Mouse (Mus musculus): ENCODE data around the gene Foxk1.

The Foxk1 gene

GRCm38 (mm10) chr5:142420920-142421319 lies 19.6 kb downstream of the Foxk1 start:
- DNase-seq, result peak; percentile 46

- no peak for DNase-seq
Measured at GRCm38 (mm10) chr5:142421886-142422285, 20.6 kb downstream of the Foxk1 start.

DNA sequence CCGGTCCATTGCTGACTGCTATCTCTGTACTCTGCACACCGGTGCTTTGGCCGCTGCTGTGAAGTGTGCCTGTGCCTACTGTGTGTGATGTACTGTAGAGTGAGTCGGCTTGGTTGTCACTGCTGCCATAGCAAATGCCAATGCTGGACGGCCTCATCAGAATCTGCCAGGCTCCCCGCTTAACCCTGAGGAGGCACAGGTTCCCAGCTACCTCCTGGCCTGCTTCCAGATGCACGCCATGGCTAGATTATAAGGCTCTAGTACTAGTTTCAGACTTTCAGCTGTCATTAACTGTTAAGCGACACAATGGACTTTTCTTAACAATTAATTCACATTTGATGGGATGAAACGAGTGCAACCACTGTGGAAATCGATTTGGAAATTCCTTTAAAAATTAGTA lies 21.8 kb downstream of the Foxk1 start:
- no peak for DNase-seq

DNA sequence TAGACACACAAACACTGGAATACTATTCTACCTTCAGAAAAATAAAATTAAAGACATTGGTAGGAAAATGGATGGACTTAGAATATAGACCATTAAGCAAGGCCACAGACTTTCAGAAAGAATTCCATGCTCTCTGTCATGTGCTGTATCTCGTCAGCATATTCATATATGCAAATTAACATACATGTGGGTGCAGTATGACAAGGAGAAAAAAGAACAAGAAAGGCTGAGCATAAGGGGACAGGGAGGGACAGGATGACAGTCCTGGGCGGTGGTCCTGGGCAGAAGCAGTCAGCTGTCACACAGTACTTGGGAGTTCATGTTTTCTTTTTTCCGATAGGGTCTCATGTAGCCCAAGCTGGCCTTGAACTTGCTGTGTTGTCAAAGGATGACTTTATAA lies 22.4 kb downstream of the Foxk1 start:
- DNase-seq, result no peak

GRCm38 (mm10) chr5:142424627-142425349 lies 23.5 kb downstream of the Foxk1 start:
- DNase-seq, result peak; percentile 72

DNA sequence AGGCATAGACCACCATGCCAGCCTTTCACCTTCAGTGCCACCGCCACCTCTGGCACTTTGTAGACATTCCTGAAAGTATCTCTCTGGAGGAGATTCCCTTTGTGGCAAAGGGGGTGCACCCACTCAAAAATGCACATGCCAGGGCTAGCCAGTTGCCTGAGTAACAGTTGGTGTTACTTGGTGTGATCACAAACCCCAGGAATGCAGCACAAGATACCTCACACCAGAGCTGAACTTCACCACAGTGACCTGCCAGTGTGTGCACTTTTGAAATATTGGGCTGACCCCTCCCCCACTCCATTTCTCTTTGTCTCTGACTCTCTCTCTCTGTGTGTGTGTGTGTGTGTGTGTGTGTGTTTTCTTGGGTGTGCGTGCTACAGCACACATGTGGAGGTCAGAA lies 25.2 kb downstream of the Foxk1 start:
- no peak for DNase-seq

- no peak for DNase-seq
Measured at GRCm38 (mm10) chr5:142427876-142428275, 26.6 kb downstream of the Foxk1 start.

DNA sequence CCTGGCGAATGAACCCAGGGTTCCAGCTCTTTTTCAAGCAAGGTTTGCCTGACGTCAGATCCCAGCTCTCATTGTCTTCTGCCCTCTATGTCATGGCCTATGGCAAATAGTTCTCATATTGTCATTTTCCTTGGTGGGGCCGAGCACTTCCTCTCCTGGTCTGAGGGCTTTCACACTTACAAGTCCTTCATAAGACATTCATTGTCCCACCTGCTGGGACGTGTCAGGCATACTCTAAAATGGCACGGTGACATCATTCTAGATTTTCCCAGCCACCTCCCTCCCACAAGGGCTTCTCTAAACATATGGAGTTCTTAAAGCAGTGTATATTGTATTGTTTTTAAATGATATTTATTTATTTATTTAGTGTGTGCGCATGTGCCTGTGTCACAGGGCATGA lies 27.4 kb downstream of the Foxk1 start:
- DNase-seq, result no peak

DNA sequence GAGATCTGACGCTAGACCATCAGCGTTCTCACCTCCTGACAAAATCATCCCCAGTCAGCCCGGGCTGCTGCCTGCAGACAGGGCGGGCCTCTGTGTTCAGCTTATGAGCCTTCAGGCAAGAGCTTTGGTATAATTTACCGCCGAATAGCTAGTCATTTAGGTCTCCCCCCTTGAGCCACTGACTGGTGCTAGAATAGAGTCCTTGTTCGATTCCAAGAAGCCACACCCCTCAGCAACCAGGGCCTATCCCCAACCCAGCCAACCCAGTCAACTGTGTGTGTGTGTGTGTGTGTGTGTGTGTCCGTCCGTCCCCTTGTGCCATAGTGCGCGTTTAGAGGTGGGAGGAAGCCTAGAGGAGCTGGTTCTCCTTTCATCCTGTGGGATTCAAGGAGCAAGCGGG lies 29.7 kb downstream of the Foxk1 start:
- no peak for DNase-seq

- no peak for DNase-seq
Measured at GRCm38 (mm10) chr5:142431811-142432434, 30.6 kb downstream of the Foxk1 start.

- DNase-seq, result no peak
Measured at GRCm38 (mm10) chr5:142432695-142433094, 31.4 kb downstream of the Foxk1 start.

DNA sequence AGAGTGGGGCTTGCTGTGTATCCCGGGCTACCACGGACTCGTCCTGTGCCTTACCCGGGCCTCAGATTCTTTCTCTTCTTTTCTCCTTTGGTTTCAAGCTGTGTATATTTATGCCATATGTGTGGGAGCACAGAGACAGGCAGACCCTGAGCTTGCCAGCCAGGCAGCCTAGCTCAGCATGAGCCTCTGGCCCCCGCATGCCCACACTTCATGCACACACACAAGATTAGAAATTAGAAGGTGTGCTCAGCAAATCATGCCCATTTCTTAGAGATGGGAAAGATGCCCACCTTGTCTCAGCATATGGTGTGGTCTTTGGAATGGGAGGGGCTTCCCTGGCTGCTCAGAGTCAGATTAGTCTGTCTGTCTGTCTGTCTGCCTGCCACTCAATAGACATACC lies 32.8 kb downstream of the Foxk1 start:
- no peak for DNase-seq

- DNase-seq, result no peak
Measured at GRCm38 (mm10) chr5:142435736-142436135, 34.4 kb downstream of the Foxk1 start.

GRCm38 (mm10) chr5:142438380-142438938 lies 37.2 kb downstream of the Foxk1 start:
- no peak for DNase-seq

- DNase-seq, result no peak
Measured at GRCm38 (mm10) chr5:142439911-142440432, 38.7 kb downstream of the Foxk1 start.

DNA sequence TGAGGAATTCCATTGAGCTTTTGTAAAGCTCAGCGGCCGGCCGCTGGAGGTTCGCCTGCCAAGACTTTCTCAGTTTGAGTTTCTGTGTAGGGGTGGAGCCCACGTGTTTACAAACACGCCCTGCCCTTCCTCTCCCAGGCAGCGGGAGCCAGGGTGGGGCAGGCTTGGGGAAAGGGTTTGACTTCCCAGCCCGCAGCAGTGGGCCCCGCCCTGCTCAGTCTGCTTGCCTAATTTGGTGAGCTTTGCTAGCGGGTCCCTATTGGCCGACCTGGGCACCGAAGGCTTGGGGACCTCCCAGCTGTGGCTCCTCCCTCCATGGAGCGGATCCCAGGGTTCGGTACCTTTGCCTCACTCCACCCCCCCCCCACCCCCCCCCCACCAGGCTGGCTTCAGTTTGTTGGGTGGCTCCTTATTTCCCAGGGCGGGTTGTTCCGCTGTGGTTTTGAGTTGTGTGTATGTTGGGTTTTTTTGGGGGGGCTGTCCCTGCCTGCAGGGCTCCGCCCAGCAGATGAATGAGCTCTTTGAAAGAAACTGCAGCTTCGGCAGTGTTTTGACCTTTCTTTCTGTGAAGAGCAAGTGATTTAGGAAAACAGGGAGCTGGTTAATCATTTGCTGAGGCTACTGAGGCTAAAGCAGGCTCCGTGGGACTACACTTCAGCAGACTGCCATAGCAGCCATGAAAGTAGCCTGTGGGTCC lies 39.3 kb downstream of the Foxk1 start:
- peak; percentile 95 for DNase-seq

DNA sequence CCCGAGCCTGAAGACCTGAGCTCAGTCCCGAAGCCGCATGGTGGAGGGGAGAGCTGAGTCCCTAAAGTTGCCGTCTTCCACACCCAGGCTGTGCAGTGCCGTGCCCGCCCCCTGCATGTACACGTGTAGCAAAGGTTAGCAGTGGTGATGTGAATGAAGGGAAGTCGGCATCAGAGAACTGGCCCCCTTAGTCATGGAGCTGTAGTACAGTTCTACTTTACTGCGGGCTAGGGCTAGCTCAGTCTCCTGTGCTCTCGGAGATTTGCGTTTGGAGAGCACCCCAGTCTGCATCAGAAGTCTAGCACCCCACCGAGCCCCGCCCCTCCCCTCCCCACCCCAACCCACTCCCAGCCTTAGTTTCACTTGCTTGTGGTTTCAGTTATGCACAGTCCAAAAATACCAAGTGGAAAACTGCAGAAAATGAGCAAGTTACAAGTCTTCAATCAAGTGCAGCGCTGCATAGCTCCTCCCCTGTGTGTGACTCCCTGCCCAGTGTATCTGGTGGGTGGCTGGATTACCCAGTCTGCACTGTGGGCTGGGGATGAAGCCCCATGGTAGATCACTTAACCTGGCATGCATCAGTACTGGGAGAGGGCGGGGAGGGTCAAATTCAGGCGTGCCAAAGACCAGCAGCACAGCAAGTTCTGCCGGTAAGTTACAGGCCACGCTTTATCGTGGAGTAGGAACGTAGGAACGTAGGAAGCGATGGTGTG lies 40.2 kb downstream of the Foxk1 start:
- DNase-seq, result peak; percentile 29

DNA sequence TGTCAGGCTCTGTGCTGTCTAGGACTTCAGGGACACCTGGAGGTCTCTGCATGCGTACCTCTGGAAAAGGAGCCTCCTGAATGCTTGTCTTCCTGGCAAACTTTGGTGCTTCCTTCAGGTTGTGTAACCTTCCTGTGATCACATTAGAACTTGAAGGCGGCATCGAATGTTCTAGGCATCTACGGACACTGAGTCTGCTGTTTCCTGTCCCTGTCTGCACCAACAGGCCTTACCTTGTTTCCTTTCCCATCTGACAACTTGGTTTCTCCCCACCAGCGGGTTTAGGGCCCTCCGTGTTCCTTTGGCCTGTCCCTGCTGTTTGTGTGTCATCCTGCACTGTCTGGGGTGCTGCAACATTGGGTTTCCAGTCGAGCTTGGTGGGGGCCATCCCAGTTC lies 40.7 kb downstream of the Foxk1 start:
- no peak for DNase-seq

- no peak for DNase-seq
Measured at GRCm38 (mm10) chr5:142443514-142443913, 42.2 kb downstream of the Foxk1 start.

DNA sequence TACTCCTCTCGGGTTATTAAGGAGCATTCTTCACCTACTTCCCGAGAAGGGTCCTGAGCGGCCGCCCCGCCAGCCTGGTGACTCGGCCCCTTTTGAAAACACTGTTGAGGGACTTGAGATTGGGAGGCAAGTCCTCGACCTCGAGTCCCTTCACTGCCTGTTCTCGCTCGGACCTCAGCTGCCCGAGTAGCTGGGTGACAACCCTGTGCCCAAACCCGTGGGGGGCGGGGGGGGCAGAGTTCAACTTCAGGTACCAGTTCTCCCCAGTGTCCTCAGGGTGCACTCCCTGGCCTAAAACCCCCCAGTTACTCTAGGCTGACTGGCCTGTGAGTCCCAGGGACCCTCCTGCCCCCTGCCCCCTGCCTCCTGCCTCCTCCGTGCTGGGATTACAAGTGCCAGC lies 42.7 kb downstream of the Foxk1 start:
- no peak for DNase-seq

- no peak for DNase-seq
Measured at GRCm38 (mm10) chr5:142444791-142445531, 43.7 kb downstream of the Foxk1 start.

GRCm38 (mm10) chr5:142445709-142446108 lies 44.4 kb downstream of the Foxk1 start:
- DNase-seq, result no peak
